Mouse (Mus musculus) testis, adult 2 months (tissue): ENCODE results near the gene Tatdn3.

ENCODE experiments used
- CTCF ChIP-seq: fragments of 200-500 bp; IDR thresholded peaks from 2 replicates; pipeline ENCODE4 v1.5.1; 2012; ENCODE audit warnings: low read depth, mild to moderate bottlenecking, inconsistent platforms, low read length, moderate library complexity; ENCODE audit not compliant: control insufficient read depth, insufficient read depth, insufficient replicate concordance
- POLR2A ChIP-seq: fragments of 200-500 bp; IDR thresholded peaks from 2 replicates; pipeline ENCODE4 v1.6.1; 2012; ENCODE audit warnings: low read depth, mild to moderate bottlenecking, inconsistent platforms, low read length, moderate library complexity; ENCODE audit not compliant: control insufficient read depth

- TF ChIP-seq CTCF (no peak), POLR2A (no peak)
Measured at GRCm38 (mm10) chr1:191089355-191089754, 26.6 kb upstream of the Tatdn3 start.
